Mouse (Mus musculus) right cerebral cortex, postnatal 36 days (tissue): ENCODE data around the gene Col5a3.
A peak's percentile ranks its signal among the peaks of the same experiment; 100 is the strongest.

Experiments
- DNase-seq, 2 experiments: peaks; one replicate each; pipeline ENCODE4 v3.0.0; 2022; ENCODE audit warnings: low spot score in 2 of 2, mixed read lengths in 1 of 2

The Col5a3 gene

GRCm38 (mm10) chr9:20748540-20748939 lies 66.3 kb downstream of the Col5a3 start:
- no peak for DNase-seq

GRCm38 (mm10) chr9:20747682-20748081 lies 67.2 kb downstream of the Col5a3 start:
- DNase-seq: no peak

- no peak for DNase-seq
These were observed 68.7 kb downstream of the Col5a3 start, which contains the start of gene Olfm2 for GRCm38 (mm10) chr9:20746017-20746660. Olfm2 (minus strand) TSS chr9:20746349.

- DNase-seq: no peak
These were observed 69.5 kb downstream of the Col5a3 start for GRCm38 (mm10) chr9:20745129-20745966.

GRCm38 (mm10) chr9:20743946-20744738 lies 70.7 kb downstream of the Col5a3 start:
- DNase-seq: no peak

GRCm38 (mm10) chr9:20740407-20740806 lies 74.5 kb downstream of the Col5a3 start:
- DNase-seq: peak; percentile 68 to 74

- DNase-seq: no peak
These were observed 76.4 kb downstream of the Col5a3 start for GRCm38 (mm10) chr9:20738251-20738999.

- DNase-seq: no peak
These were observed 77.6 kb downstream of the Col5a3 start for GRCm38 (mm10) chr9:20737227-20737626.

GRCm38 (mm10) chr9:20734692-20735091 lies 80.2 kb downstream of the Col5a3 start:
- DNase-seq: no peak

GRCm38 (mm10) chr9:20731797-20732196 lies 83.1 kb downstream of the Col5a3 start:
- DNase-seq: no peak

- no peak for DNase-seq
These were observed 85.4 kb downstream of the Col5a3 start for GRCm38 (mm10) chr9:20729451-20729850.

GRCm38 (mm10) chr9:20727601-20728113 lies 87.2 kb downstream of the Col5a3 start:
- DNase-seq: no peak

GRCm38 (mm10) chr9:20726859-20727600 lies 87.8 kb downstream of the Col5a3 start:
- peak in 1 of 2 experiments; percentile 55 for DNase-seq

- no peak for DNase-seq
These were observed 88.6 kb downstream of the Col5a3 start for GRCm38 (mm10) chr9:20726134-20726858.

- DNase-seq: no peak
These were observed 93.3 kb downstream of the Col5a3 start for GRCm38 (mm10) chr9:20721582-20721981.
